Mouse (Mus musculus) cerebellum, postnatal 25 days (tissue): ENCODE results near the gene Plxna4.
A peak's percentile ranks its signal among the peaks of the same experiment; 100 is the strongest.

Experiments
- DNase-seq, 2 experiments: peaks; one replicate each; pipeline ENCODE4 v3.0.0; 2021; ENCODE audit warnings: mixed read lengths in 2 of 2

Gene Plxna4

GRCm38 (mm10) chr6:32398261-32398660 is 189.7 kb downstream of the Plxna4 start:
- peak; percentile 56 to 75 for DNase-seq

DNA sequence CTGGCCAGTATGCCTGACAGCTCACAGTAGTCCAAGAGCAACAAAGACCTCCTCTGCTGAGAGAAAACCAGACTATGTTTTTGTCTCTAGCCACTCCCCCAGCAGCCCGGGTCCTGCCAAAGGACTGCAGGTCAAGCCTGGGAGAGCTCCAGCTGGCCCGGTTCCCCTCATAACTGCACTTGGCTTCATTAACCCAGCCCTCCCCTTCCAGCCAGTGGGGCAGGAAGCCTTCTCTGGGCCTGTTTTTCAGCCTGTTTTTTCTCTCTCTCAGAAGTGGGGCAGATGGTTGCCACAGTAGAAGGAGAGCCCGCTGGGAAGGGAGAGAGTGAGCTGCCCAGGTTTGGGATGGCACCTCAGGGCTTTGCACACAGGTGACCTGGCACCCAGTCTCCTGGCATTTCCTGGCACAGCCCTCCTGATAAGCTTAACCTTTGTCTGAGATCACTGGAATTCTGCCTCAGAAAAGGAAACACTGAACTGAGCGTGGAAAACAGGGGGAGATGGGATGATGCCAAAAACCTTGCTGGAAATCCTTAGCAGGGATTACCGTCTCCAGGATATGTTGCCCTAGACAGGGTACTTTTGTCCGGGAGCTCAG is 190.8 kb downstream of the Plxna4 start:
- DNase-seq: peak; percentile 97 to 98

DNA sequence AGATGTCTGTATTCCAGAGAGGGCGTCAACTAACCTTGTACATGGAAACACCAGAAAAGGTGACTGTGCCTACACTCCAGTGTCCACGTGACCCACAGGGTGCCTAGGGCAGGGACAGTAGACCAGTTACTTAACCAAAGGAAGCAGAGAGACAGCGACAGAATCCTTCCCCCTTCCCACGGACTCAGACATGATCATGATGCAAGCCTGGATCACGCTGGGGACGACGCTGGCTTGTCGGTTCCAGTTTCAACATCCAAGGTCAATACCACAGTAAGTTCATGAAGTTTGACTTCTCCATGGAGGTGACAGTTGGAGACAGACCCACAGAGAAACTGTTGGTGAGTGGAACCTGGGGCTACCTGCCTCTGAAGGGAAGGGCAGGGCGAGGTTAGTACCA is 192.6 kb downstream of the Plxna4 start:
- no peak for DNase-seq

GRCm38 (mm10) chr6:32392262-32392661 is 195.7 kb downstream of the Plxna4 start:
- no peak for DNase-seq

DNA sequence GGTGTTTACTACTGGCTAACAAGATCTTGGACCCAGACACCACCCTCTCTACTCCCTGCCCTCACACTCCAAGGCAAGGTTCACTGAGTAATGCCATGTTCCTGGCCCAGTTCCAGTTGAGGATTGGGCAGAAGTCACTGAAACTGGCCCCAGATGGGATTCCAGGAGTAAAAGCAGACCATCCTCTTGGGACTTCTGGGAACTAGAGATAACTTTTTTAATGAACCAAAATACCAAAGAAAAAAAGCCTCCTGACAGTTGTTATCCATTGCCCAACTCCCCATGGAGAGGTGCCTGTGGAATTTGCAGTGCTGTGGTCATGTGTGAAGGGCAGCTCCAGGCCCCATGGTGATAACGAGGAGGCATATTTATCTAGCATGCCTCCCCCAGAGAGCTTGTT is 199.7 kb downstream of the Plxna4 start:
- DNase-seq: no peak

- no peak for DNase-seq
Measured at GRCm38 (mm10) chr6:32386915-32387314, 201.1 kb downstream of the Plxna4 start.

GRCm38 (mm10) chr6:32384937-32385336 is 203.1 kb downstream of the Plxna4 start:
- DNase-seq: peak; percentile 33 to 60

- no peak for DNase-seq
Measured at GRCm38 (mm10) chr6:32384423-32384822, 203.6 kb downstream of the Plxna4 start.

DNA sequence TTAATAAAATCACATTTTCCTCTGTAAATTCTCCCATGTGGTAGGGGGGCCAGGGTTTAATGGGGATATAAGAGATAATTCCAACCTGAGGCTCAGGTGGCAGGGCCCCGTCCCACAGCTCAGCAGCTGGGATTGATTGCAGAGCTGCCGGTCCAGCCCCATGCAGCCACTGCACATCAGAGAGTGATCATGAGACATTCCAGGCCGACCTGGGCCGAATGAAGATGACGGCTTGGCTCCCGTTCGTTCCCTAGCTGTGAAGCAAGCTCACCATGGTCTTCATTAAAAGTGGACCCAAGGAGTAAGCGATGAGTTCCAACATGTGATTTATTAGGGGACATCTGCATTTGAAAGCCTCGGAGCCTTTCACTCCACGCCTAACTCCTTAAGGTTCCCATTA is 206.5 kb downstream of the Plxna4 start:
- DNase-seq: no peak

DNA sequence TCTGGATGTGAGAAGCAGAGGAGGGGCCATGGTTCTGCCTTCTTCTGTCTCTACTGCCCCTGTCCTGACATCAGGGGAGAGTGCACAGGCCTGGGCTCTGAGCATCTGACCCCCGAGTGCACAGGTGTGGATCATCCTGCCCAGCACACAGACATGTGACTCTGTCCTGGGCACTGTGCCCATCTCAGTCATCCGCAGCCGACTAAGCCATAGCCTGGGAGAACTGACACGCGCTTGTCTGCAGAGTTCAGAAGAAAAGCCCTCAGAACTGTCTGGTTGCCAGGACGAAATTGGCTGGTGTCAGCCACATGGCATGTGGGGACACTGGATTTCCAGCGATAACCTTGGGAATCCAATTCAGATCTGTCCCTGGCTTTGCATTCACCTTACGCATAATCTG is 210.8 kb downstream of the Plxna4 start:
- DNase-seq: peak; percentile 70 to 83

DNA sequence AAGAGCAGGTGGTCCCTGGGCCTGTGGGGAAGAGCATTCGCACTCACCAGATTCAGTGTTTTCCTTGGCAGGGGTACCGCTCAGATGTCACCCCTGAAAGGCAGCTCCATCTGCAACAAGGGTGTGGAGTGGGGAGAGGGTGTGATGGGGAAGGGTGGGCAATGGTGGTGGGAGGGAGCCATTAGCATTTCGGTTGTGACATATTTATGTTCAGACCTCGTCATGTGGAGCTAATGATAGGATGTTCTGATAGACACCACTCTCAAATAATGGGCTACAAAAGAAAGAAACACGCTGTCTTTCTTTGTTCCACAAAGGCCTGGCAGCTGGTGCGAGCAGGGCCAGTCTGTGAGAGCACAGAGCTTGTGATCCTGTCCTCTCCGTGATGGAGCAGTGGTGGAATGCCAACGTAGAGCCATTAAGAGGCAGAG is 214.0 kb downstream of the Plxna4 start:
- DNase-seq: no peak

DNA sequence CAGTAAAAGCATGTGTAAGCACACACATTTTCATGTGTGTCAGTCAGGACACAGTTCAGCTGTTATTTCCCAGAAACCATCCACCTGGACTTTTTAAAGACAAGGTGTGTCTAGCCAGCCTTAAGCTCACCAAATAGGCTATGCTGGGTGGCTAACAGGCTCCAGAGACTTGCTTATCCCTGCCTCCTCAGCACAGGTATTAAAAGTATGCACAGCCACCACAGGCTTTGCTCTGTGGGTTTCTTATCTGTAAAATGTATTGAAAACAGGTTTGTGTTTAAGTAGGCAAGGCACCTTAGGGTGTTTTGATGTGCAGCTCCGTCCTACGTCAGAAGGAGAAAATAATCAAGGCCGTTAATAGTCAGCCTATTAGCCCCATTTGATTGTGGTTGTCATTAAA is 218.9 kb downstream of the Plxna4 start:
- DNase-seq: no peak

DNA sequence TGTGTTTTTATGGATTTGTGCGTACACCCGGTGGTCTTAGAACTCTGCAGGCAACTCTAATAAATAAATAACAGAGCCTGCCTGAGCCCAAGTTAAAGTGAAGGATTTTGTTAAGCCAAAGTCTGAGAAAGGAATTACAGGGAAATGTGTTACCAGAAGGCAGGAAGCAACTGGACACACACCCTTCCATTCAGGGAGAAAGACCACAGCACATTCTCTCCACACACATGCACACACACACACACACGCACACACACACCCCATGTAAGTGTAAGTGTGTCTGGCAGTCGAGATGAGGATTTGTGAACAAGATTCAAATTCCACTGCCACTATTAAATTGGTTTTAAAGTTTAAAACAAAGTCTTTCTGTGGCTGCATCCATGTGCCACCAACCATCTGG is 219.6 kb downstream of the Plxna4 start:
- DNase-seq: no peak

GRCm38 (mm10) chr6:32364933-32365332 is 223.1 kb downstream of the Plxna4 start:
- no peak for DNase-seq

- no peak for DNase-seq
Measured at GRCm38 (mm10) chr6:32363489-32364068, 224.4 kb downstream of the Plxna4 start.

DNA sequence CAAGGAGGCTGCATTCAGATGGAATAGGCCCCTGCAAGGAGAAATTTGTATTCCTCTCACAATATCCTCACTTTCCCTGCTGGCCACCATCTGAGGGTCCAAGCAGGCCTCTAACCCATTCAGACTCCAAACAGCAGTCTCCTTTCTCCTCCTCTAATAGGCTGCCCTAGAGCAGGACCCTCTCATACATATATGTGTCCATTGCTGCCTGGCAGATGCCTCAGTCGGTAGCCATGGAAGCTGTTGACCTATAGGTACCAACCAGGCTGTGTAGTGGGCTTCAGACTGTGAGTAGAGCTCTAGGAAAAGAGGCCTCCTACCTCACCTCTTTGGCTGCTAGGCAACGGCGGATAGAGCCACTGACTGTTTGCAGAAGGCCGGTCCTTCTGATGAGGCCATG is 225.6 kb downstream of the Plxna4 start:
- no peak for DNase-seq

- DNase-seq: no peak
Measured at GRCm38 (mm10) chr6:32359675-32360074, 228.3 kb downstream of the Plxna4 start.

DNA sequence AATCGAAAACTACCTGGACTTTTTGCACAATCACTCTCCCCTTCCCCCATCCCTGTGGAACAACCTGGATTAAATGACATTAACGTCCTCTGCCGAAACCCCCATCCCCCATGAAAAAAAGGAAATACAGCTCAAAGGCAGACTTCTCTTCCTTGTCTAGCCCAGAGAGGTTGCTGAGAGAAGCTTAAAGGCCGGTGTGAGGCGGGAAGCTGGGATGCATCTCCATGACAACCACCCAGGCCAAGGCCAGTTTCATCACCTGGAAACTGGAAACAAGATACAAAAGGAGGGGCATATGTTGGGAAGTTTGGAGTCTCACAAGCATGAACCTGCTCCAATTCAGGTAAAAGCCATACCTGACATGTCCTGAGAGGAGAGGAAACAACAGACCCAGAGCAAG is 230.5 kb downstream of the Plxna4 start:
- no peak for DNase-seq

- DNase-seq: peak in 1 of 2 experiments; percentile 32
Measured at GRCm38 (mm10) chr6:32355559-32355958, 232.4 kb downstream of the Plxna4 start.

- no peak for DNase-seq
Measured at GRCm38 (mm10) chr6:32348996-32349395, 239.0 kb downstream of the Plxna4 start.

DNA sequence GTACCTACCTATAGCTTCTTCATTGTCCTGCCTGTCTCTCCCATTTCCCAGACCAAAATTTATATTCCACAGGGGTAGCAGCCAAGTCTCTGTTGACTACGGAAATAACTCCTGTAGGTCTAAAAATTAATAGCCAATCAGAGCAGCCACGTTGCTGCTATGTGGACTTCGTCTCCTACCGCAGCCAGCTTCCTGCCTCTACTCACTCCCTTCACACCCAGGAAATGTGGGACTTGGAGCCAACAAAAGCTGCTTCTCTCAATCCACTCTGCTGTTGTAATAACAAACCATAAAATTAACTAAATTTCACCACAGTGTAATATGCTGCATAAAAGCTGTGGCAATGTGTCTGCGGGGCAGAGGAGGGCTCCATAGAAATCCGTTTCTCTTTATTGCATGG is 239.9 kb downstream of the Plxna4 start:
- DNase-seq: no peak

- DNase-seq: no peak
Measured at GRCm38 (mm10) chr6:32346015-32346414, 242.0 kb downstream of the Plxna4 start.

DNA sequence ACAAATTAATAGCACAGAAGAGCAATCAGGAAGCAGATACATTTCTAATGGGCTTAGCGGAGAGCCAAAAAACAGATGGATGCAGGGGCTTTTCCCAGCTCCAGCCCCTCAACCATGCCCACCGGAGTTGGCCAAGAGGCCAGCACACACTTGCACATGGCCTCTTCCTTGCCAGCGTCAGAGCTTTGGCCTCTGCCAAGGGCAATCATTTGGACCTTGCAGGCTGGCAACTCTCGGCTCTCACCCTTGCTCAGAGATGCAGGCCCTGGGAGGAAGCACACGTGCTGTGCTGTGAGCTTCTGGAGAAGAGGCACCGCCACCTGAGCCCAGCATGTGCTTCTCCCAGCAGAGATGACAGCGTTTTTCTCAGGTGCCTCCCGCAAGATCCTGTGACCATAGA is 245.3 kb downstream of the Plxna4 start:
- peak in 1 of 2 experiments; percentile 14 for DNase-seq

DNA sequence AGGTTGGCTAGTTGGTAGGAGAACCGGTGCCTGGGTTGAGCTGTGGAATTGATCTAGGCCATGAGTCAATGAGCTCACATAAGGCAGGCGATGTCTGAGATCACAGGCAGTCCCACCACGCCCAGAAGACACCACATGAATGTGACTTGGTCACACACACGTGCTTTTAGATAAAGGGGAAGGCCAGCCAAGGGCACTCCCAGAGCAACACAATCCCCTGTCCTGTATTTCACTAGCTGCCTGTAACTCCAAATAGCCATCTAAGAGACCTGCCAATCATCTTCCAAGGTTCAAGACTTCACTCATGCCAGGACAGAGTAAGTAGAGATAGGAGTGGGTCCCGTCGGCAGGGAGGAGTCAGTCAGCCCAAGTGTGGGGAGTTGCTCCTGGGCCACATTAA is 245.7 kb downstream of the Plxna4 start:
- no peak for DNase-seq

- DNase-seq: no peak
Measured at GRCm38 (mm10) chr6:32338416-32338943, 249.5 kb downstream of the Plxna4 start.
